Mouse (Mus musculus) stomach, postnatal 0 days (tissue): ENCODE measurements around the gene Adad1.

Experiments used
- CTCF ChIP-seq: IDR thresholded peaks from 2 replicates; pipeline ENCODE4 v1.5.1; 2016; ENCODE audit warnings: antibody characterized with exemption, low read depth, mild to moderate bottlenecking, moderate library complexity
- EP300 ChIP-seq: optimal IDR thresholded peaks from 2 replicates; pipeline ENCODE3; 2016; ENCODE audit warnings: antibody characterized with exemption

- no peak for TF ChIP-seq CTCF
- no peak for TF ChIP-seq EP300
Measured at GRCm38 (mm10) chr3:37051491-37051890, 11.8 kb upstream of the Adad1 start.
